Mouse (Mus musculus) CH12.LX (cell line): ENCODE data around the gene H2afj. TPM values are rescaled to one million over a fixed set of nuclear protein-coding genes. Genes with fewer than 3 reads are reported as not detected.

Experiments used
- DNase-seq: peaks from one replicate; pipeline ENCODE4 v3.0.0-alpha.2; 2013; ENCODE audit errors: extremely low read depth
- H3K27ac ChIP-seq: 2 replicates; pipeline ENCODE4 v1.5.1; 2012; ENCODE audit warnings: low read depth, mild to moderate bottlenecking, control low read depth, moderate library complexity; ENCODE audit not compliant: insufficient read depth
- H3K27me3 ChIP-seq: replicated peaks from 2 replicates; pipeline ENCODE3; 2012; ENCODE audit warnings: inconsistent platforms
- H3K36me3 ChIP-seq, 2 experiments: replicated peaks in 1 of 2; 2 replicates each; pipeline versions ENCODE3 to v1.6.1; 2012; ENCODE audit warnings: inconsistent platforms in 1 of 2, low read length in 1 of 2, mild to moderate bottlenecking in 1 of 2, mixed read lengths in 1 of 2, moderate library complexity in 1 of 2; ENCODE audit not compliant: control insufficient read depth in 1 of 2, insufficient read depth in 1 of 2
- H3K4me1 ChIP-seq, 2 experiments: 2 replicates each; pipeline ENCODE4 v1.6.1; 2012; ENCODE audit warnings: inconsistent platforms in 1 of 2, moderate library complexity in 1 of 2; ENCODE audit not compliant: insufficient read depth in 2 of 2, control insufficient read depth in 1 of 2
- H3K4me2 ChIP-seq: 2 replicates; pipeline ENCODE4 v1.6.1; 2012; ENCODE audit warnings: low read depth, mild to moderate bottlenecking, control low read depth; ENCODE audit not compliant: poor library complexity, insufficient read depth, severe bottlenecking
- H3K4me3 ChIP-seq, 3 experiments: fragments of 150-350 bp in 1 of 3; sonication (generic) in 1 of 3; replicated peaks in 1 of 3; 2 replicates each; pipeline versions ENCODE3 to v1.5.1; 2011 to 2012; ENCODE audit warnings: low read depth in 2 of 3, low read length in 2 of 3, mild to moderate bottlenecking in 2 of 3, moderate library complexity in 2 of 3, control low read depth in 1 of 3, improper control_type of control experiment in 1 of 3, inconsistent platforms in 1 of 3, mixed read lengths in 1 of 3; ENCODE audit not compliant: poor library complexity in 1 of 3
- H3K79me2 ChIP-seq: replicated peaks from 2 replicates; pipeline ENCODE4 v1.6.1; 2012; ENCODE audit warnings: mild to moderate bottlenecking, moderate library complexity; ENCODE audit not compliant: control insufficient read depth, poor library complexity, insufficient read depth, severe bottlenecking; ENCODE audit errors: extremely low read depth
- H3K9ac ChIP-seq: 2 replicates; pipeline ENCODE4 v1.6.1; 2012; ENCODE audit warnings: low read depth, mild to moderate bottlenecking, control low read depth, moderate library complexity; ENCODE audit not compliant: insufficient read depth
- H3K9me3 ChIP-seq: replicated peaks from 2 replicates; pipeline ENCODE3; 2012; ENCODE audit warnings: low read length, inconsistent platforms, mixed read lengths
- CHD2 ChIP-seq: IDR thresholded peaks from 2 replicates; pipeline ENCODE4 v1.6.1; 2011; ENCODE audit warnings: low read length, improper control_type of control experiment
- E2F4 ChIP-seq: IDR thresholded peaks from 2 replicates; pipeline ENCODE4 v1.6.1; 2011; ENCODE audit warnings: low read depth, low read length, improper control_type of control experiment; ENCODE audit not compliant: insufficient replicate concordance
- ETS1 ChIP-seq: conservative IDR thresholded peaks from 2 replicates; pipeline ENCODE4 v1.6.1; 2012; ENCODE audit warnings: low read depth, mild to moderate bottlenecking, inconsistent platforms, low read length, improper control_type of control experiment, moderate library complexity
- GABPA ChIP-seq: IDR thresholded peaks from 2 replicates; pipeline ENCODE4 v1.6.1; 2012; ENCODE audit warnings: low read depth, low read length, improper control_type of control experiment, inconsistent platforms; ENCODE audit not compliant: insufficient replicate concordance
- HCFC1 ChIP-seq: IDR thresholded peaks from 2 replicates; pipeline ENCODE4 v1.6.1; 2012; ENCODE audit warnings: low read depth, mild to moderate bottlenecking, inconsistent platforms, low read length, improper control_type of control experiment
- MAFK ChIP-seq: IDR thresholded peaks from 2 replicates; pipeline ENCODE4 v1.6.1; 2011; ENCODE audit warnings: low read length, improper control_type of control experiment; ENCODE audit not compliant: insufficient replicate concordance
- MAX ChIP-seq: IDR thresholded peaks from 2 replicates; pipeline ENCODE4 v1.6.1; 2011; ENCODE audit warnings: low read length, improper control_type of control experiment
- MAZ ChIP-seq: IDR thresholded peaks from 2 replicates; pipeline ENCODE4 v1.6.1; 2012; ENCODE audit warnings: low read depth, mild to moderate bottlenecking, inconsistent platforms, low read length, improper control_type of control experiment, moderate library complexity
- MEF2A ChIP-seq: IDR thresholded peaks from 2 replicates; pipeline ENCODE4 v1.6.1; 2014; ENCODE audit warnings: low read depth, mild to moderate bottlenecking, inconsistent platforms, low read length, improper control_type of control experiment, borderline replicate concordance
- NELFE ChIP-seq: IDR thresholded peaks from 2 replicates; pipeline ENCODE4 v1.6.1; 2011; ENCODE audit warnings: low read depth, low read length, improper control_type of control experiment
- POLR2A ChIP-seq: IDR thresholded peaks from 2 replicates; pipeline ENCODE4 v1.6.1; 2011; ENCODE audit warnings: low read depth, mild to moderate bottlenecking, improper control_type of control experiment, low read length
- RCOR1 ChIP-seq: conservative IDR thresholded peaks from 2 replicates; pipeline ENCODE4 v1.6.1; 2012; ENCODE audit warnings: low read depth, mild to moderate bottlenecking, inconsistent platforms, low read length, improper control_type of control experiment
- SIN3A ChIP-seq: IDR thresholded peaks from 2 replicates; pipeline ENCODE4 v1.6.1; 2012; ENCODE audit warnings: low read length, improper control_type of control experiment, inconsistent platforms
- TBP ChIP-seq: conservative IDR thresholded peaks from 2 replicates; pipeline ENCODE4 v1.6.1; 2011; ENCODE audit warnings: low read depth, low read length, improper control_type of control experiment
- USF1 ChIP-seq: IDR thresholded peaks from 2 replicates; pipeline ENCODE4 v1.6.1; 2014; ENCODE audit warnings: low read depth, mild to moderate bottlenecking, inconsistent platforms, low read length, improper control_type of control experiment
- USF2 ChIP-seq: conservative IDR thresholded peaks from 2 replicates; pipeline ENCODE4 v1.6.1; 2011; ENCODE audit warnings: low read depth, low read length, improper control_type of control experiment
- ZMIZ1 ChIP-seq: IDR thresholded peaks from 2 replicates; pipeline ENCODE4 v1.6.1; 2012; ENCODE audit warnings: low read depth, mild to moderate bottlenecking, inconsistent platforms, low read length, improper control_type of control experiment
- ZNF384 ChIP-seq: IDR thresholded peaks from 2 replicates; pipeline ENCODE4 v1.6.1; 2012; ENCODE audit warnings: low read depth, low read length, improper control_type of control experiment, inconsistent platforms
- dilution Hi-C: fragments of 300-500 bp; cut with MboI; formaldehyde crosslinking; loops from 2 replicates; pipeline ENCODE4 v1.14.3; 2020; ENCODE audit warnings: low sequenced_read_pairs; ENCODE audit not compliant: extremely low pct_unique_long_range_greater_than_20kb, extremely low pct_ligation_motif_present
- in situ Hi-C: fragments of 300-500 bp; cut with MboI; formaldehyde crosslinking; loops from 3 replicates; pipeline ENCODE4 v1.14.3; 2019; ENCODE audit warnings: low sequenced_read_pairs, low pct_ligation_motif_present, low pct_unique_long_range_greater_than_20kb, mixed read lengths
- polyA plus RNA-seq: library from polyadenylated mRNA; unstranded; fragments of >175 nt; gene quantifications from 2 replicates; pipeline ENCODE4 v1.2.1, GENCODE M21; 2012; ENCODE audit warnings: low read depth; ENCODE audit not compliant: insufficient read length
- total RNA-seq, 2 experiments: library from RNA; depleted of rRNA; stranded (reverse); fragments of 300-350 nt in 1 of 2; fragments of >200 nt in 1 of 2; gene quantifications; 2 replicates each; pipeline ENCODE4 v1.2.3; 2012 to 2014

The H2afj gene
- total and polyA plus RNA-seq, 3 experiments: 124 to 217 (median 158) TPM

DNA sequence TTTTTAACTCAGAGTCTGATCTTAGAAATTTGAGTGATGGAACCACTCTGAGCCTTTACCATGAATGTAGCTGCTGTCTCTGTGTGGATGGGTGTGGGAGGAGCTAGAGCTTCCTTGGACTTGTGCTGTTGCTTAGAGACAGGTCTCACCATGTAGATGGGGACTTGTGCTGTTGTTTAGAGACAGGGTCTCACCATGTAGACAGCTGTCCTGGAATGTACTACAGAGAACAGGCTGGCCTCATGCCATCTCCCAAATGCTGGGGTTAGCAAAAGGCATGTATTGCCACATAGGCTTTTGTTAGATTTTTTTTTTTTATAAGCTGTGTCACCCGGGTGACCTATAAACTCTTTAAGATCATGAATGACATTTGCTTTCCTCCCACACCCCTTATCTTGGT is 44.1 kb upstream of the H2afj start:
- Histone ChIP-seq H3K36me3 (no peaks in the 10 kb centered on the region), H3K27ac (no peak overlapping the region), H3K79me2 (no peaks in the 10 kb centered on the region), H3K9me3 (no peaks in the 10 kb centered on the region), H3K4me1 (no peaks in the 10 kb centered on the region)
- in situ Hi-C loops (no loop called here), dilution Hi-C loops (no loop called here)
- no peak for DNase-seq
- TF ChIP-seq ZNF384 (no peak), MAFK (no peak), MAZ (no peak)
- TF ChIP-seq, all 38 proteins: peak for 0
- Histone ChIP-seq H3K27me3 (peaks cover 3% of the 10 kb centered on the region), H3K4me2 (no peak overlapping the region), H3K4me3 (no peak overlapping the region), H3K9ac (no peak overlapping the region)

DNA sequence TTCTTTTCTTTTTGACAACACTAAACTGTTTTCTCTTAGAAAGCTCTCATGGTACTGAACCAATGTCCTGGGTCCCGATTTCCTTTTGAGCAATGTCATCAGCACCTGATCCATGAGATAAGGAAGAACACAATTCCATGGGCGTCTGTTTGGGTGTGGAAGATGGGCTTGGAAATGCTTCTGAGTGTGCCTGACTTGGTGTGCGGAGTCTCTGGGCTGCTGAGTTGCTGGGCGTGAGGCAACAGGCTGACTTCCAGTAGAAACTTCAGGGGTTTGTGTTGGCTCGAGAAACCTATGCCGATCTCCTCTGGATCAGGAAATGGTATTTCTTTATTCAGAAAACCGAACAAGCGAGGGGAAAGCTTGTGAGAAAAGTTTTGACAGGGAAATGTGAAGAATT is 38.9 kb upstream of the H2afj start:
- no peak overlapping the region for H3K27ac ChIP-seq
- H3K4me1 ChIP-seq: peaks cover 0 to 2% of the 10 kb centered on the region in 2 experiments; a peak in 1 of 4 replicates
- TF ChIP-seq GABPA (no peak), MAFK (no peak), MEF2A (no peak), CHD2 (no peak), TBP (no peak), ZMIZ1 (no peak), ETS1 (no peak), ZNF384 (no peak), SIN3A (no peak), USF2 (no peak), HCFC1 (no peak), MAZ (no peak), MAX (no peak), USF1 (no peak), NELFE (no peak), RCOR1 (no peak), POLR2A (no peak), E2F4 (no peak)
- in situ Hi-C loops (no loop called here), dilution Hi-C loops (no loop called here)
- H3K9ac ChIP-seq: no peak overlapping the region
- H3K9me3 ChIP-seq: no peaks in the 10 kb centered on the region
- peaks cover 5% of the 10 kb centered on the region for H3K27me3 ChIP-seq
- no peaks in the 10 kb centered on the region for H3K79me2 ChIP-seq
- no peak overlapping the region for H3K4me3 ChIP-seq
- DNase-seq: no peak
- H3K36me3 ChIP-seq: no peaks in the 10 kb centered on the region
- H3K4me2 ChIP-seq: no peak overlapping the region
